In the genomic region with DNA sequence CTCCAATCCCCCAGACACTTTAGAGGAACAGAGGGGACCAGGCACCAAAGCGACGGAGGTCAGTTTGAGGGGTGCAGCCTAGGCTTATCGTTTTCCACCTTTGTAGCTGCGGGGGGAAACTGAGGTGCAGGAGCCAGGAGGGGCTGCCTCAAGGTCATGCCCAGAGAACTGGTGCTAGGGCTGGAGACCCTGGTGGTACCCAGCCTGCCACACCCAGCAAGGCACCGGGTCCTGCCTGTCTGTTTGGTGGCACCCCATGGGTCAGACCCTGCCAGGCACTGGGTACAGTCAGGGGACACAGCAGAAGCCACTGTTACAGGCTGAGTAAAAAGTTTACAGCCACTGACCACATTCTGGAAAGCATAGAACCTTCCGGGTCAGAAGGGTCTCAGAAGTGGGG, we compare ENCODE assay signal across 8 mouse cellular contexts. TPM values are rescaled to one million over a fixed set of nuclear protein-coding genes. Genes with fewer than 3 reads are reported as not detected.
DNase-seq lines count a peak whose midpoint lies in the region; ATAC-seq and TF ChIP-seq lines count a peak whose summit lies in the region.

No protein-coding gene starts in this region.

- H3K36me3 ChIP-seq in lung, embryonic 14.5 days (ENCODE audit: insufficient read depth): 0 out of 2 replicates have a peak, but pooled peaks cover 2% of the 10 kb centered on the region
- no peaks in the 10 kb centered on the region for H3K36me3 ChIP-seq in intestine, embryonic 16.5 days (ENCODE audit: control insufficient read depth, insufficient read depth, low read length)
- H3K36me3 ChIP-seq in neural tube, embryonic 15.5 days: peaks cover 4% of the 10 kb centered on the region; the same call in 1 of the 2 replicates

- H3K27ac ChIP-seq in lung, embryonic 14.5 days (ENCODE audit: low read depth): no peak overlapping the region
- H3K27ac ChIP-seq in intestine, embryonic 16.5 days (ENCODE audit: low read length): no peak overlapping the region
- H3K27ac ChIP-seq in neural tube, embryonic 15.5 days (replicated peaks): no peak overlapping the region

- H3K4me3 ChIP-seq in lung, embryonic 14.5 days (ENCODE audit: low read depth, low read length): peak overlapping the region; percentile 75
- H3K4me3 ChIP-seq in intestine, embryonic 16.5 days (ENCODE audit: low read length): peak overlapping the region; percentile 73
- peak overlapping the region; percentile 82 for H3K4me3 ChIP-seq in neural tube, embryonic 15.5 days (replicated peaks)

- WGBS in lung, embryonic 14.5 days: 26% methylated on average over 6 of the region's 6 CpGs
- whole genome bisulfite sequencing in intestine, embryonic 16.5 days: 46% methylated on average over 6 of the region's 6 CpGs
- 53% methylated on average over 6 of the region's 6 CpGs for WGBS in neural tube, embryonic 15.5 days

- no peak for TF ChIP-seq CTCF in lung, embryonic 14.5 days (IDR thresholded peaks at IDR 0.05; ENCODE audit: low read depth)

- H3K9me3 ChIP-seq in lung, embryonic 14.5 days (ENCODE audit: low read depth, low read length): no peaks in the 10 kb centered on the region
- H3K9me3 ChIP-seq in intestine, embryonic 16.5 days (ENCODE audit: control insufficient read depth, low read length): no peaks in the 10 kb centered on the region
- no peaks in the 10 kb centered on the region for H3K9me3 ChIP-seq in neural tube, embryonic 15.5 days (replicated peaks)

- H3K4me1 ChIP-seq in lung, embryonic 14.5 days (ENCODE audit: insufficient read depth): no peaks in the 10 kb centered on the region; the same call in none of the 2 replicates
- H3K4me1 ChIP-seq in intestine, embryonic 16.5 days (ENCODE audit: control insufficient read depth, insufficient read depth, low read length): peaks cover 9% of the 10 kb centered on the region
- H3K4me1 ChIP-seq in neural tube, embryonic 15.5 days: peaks cover 39% of the 10 kb centered on the region

- peak; percentile 49 for DNase-seq in cerebellum, adult 11-12 months
- no peak for DNase-seq in cerebellum, postnatal 10 days
- no peak for DNase-seq in lung, embryonic 14.5 days
- no peak for DNase-seq in lung, postnatal 36 days
- DNase-seq in spleen, postnatal 10 days (ENCODE audit: low spot score in 2 of 2): no peak
- DNase-seq in frontal cortex, postnatal 25 days (ENCODE audit: low spot score in 2 of 2): no peak

- no peak for ATAC-seq in lung, embryonic 14.5 days (ENCODE audit: insufficient read depth)
- no peak for ATAC-seq in intestine, embryonic 16.5 days
- ATAC-seq in neural tube, embryonic 15.5 days (ENCODE audit: low FRiP score): no peak

- peak overlapping the region; percentile 77 for H3K4me2 ChIP-seq in lung, embryonic 14.5 days
- peak overlapping the region; percentile 79 for H3K4me2 ChIP-seq in intestine, embryonic 16.5 days (ENCODE audit: low read depth, low read length)
- H3K4me2 ChIP-seq in neural tube, embryonic 15.5 days: peak overlapping the region; percentile 81

- no peaks in the 10 kb centered on the region for H3K27me3 ChIP-seq in lung, embryonic 14.5 days (ENCODE audit: insufficient read depth, low read length)
- no peaks in the 10 kb centered on the region for H3K27me3 ChIP-seq in intestine, embryonic 16.5 days (replicated peaks; ENCODE audit: control insufficient read depth, insufficient read depth, low read length)
- H3K27me3 ChIP-seq in neural tube, embryonic 15.5 days (replicated peaks): no peaks in the 10 kb centered on the region

- peak overlapping the region; percentile 93 for H3K9ac ChIP-seq in lung, embryonic 14.5 days
- H3K9ac ChIP-seq in intestine, embryonic 16.5 days (ENCODE audit: low read depth, low read length): peak overlapping the region; percentile 80
- H3K9ac ChIP-seq in neural tube, embryonic 15.5 days (replicated peaks): peak overlapping the region; percentile 91

RNA-seq across cellular contexts. Expression of a gene that starts 1.0 kb away (rescaled TPM):
- polyA plus RNA-seq in lung, embryonic 14.5 days (2014; fragmentation: Nextera tagmentation; extraction: Ambion mirVana): 19.6 and 22.7 TPM in 2 replicates
- 7.4 and 8.1 TPM in 2 replicates for polyA plus RNA-seq in intestine, embryonic 16.5 days (2015; fragmentation: Nextera tagmentation; extraction: Ambion mirVana)
- polyA plus RNA-seq in neural tube, embryonic 15.5 days (2015; fragmentation: Nextera tagmentation; extraction: Ambion mirVana): 25.9 and 31.2 TPM in 2 replicates

RNA-seq across cellular contexts. Expression of a gene that starts 7.5 kb away (rescaled TPM):
- polyA plus RNA-seq in lung, embryonic 14.5 days (2014; fragmentation: Nextera tagmentation; extraction: Ambion mirVana): 8.3 and 9.7 TPM in 2 replicates
- 23.6 TPM in 2 replicates for polyA plus RNA-seq in intestine, embryonic 16.5 days (2015; fragmentation: Nextera tagmentation; extraction: Ambion mirVana)
- 13.5 and 14.3 TPM in 2 replicates for polyA plus RNA-seq in neural tube, embryonic 15.5 days (2015; fragmentation: Nextera tagmentation; extraction: Ambion mirVana)

RNA-seq across cellular contexts. Expression of a gene that starts 14.5 kb away (rescaled TPM):
- polyA plus RNA-seq in lung, embryonic 14.5 days (2014; fragmentation: Nextera tagmentation; extraction: Ambion mirVana): 71.8 and 71.9 TPM in 2 replicates
- 53.2 and 62.6 TPM in 2 replicates for polyA plus RNA-seq in intestine, embryonic 16.5 days (2015; fragmentation: Nextera tagmentation; extraction: Ambion mirVana)
- 284 and 345 TPM in 2 replicates for polyA plus RNA-seq in neural tube, embryonic 15.5 days (2015; fragmentation: Nextera tagmentation; extraction: Ambion mirVana)

RNA-seq across cellular contexts. Expression of a gene that starts 32.2 kb away (rescaled TPM):
- 32.6 and 34.2 TPM in 2 replicates for polyA plus RNA-seq in lung, embryonic 14.5 days (2014; fragmentation: Nextera tagmentation; extraction: Ambion mirVana)
- 8.8 and 10.3 TPM in 2 replicates for polyA plus RNA-seq in intestine, embryonic 16.5 days (2015; fragmentation: Nextera tagmentation; extraction: Ambion mirVana)
- polyA plus RNA-seq in neural tube, embryonic 15.5 days (2015; fragmentation: Nextera tagmentation; extraction: Ambion mirVana): 19.4 and 20.5 TPM in 2 replicates

RNA-seq across cellular contexts. Expression of a gene that starts 39.7 kb away (rescaled TPM):
- polyA plus RNA-seq in lung, embryonic 14.5 days (2014; fragmentation: Nextera tagmentation; extraction: Ambion mirVana): 3.8 and 5.5 TPM in 2 replicates
- polyA plus RNA-seq in intestine, embryonic 16.5 days (2015; fragmentation: Nextera tagmentation; extraction: Ambion mirVana): 5.1 TPM in 2 replicates
- polyA plus RNA-seq in neural tube, embryonic 15.5 days (2015; fragmentation: Nextera tagmentation; extraction: Ambion mirVana): 91.9 and 93.0 TPM in 2 replicates
